Mouse (Mus musculus): ENCODE measurements around the gene Hnrnpul2.
"Not testable (repeated sequence)": the region's sequence is repeated elsewhere in the genome, so short reads cannot be mapped to it uniquely, and the experiment has no call there.

The Hnrnpul2 gene

DNA sequence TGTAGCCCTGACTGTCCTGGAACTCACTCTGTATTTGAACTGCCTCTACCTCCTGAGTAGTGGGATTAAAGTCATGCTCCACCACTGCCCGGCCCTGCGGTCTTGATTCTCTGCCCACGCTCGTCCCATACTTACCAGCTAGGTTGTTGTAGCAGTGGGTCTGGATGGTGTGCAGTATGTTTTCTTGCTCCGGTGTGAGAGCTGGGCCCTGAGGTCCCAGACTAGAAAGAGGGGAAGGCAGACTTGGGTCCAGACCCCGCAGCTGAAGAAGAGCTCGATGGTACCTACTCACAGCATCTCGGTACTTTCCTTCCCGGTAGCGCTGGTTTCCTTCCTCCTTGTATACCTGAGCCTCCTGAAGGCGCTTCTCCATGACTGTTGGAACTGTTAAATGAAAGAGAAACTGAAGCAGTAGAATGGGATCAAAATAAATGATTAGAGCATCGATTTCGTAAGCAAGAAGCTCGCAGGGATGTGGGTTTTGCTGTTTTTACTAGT lies 1.5 kb upstream of the Hnrnpul2 start:
- DNase-seq (ENCODE audit: low spot score in 2 of 2) = no peak

DNA sequence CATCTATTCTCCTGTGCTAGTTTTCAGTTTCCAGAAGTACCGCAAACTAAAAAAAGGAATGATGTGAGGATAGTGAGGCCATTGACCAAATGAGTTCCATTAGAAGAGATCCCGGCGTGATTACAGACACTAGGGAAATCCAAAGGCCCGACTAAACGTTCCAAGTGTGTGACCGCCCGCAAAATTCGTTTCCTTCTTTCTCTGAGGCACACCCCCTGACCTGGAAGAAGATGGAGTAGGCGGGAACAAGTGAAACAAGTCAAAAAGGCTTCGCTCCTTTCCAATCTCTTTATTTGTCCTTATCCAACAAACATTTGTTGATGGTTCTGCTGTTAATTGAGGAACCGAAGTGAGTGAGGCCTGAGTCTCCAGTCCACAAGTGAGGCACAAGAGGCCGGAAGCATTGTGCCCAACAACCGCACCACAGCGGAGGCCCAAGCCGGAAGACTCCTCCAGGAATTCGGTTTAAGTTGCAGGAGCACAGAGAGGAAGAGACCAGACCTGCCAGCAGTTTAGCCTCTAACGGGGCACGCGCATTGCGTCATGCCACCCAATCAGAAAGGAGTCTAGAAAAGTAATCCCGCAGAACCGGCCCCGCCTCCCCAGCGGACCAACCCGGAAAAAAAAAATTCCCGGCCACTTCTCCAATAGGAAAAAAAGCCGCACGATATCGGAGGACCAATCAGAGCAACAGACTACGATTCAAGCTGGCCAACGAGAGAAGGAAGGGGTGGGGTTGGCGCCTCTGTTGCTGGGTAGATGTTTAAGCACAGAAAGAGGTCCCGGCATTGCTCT lies 812 bp upstream of the Hnrnpul2 start, which contains the start of gene Ttc9c:
Ttc9c (minus strand) TSS at position 533 of the 795 bp plus-strand sequence.
- DNase-seq (ENCODE audit: low spot score in 2 of 2) = peak; percentile 98 to 99

DNA sequence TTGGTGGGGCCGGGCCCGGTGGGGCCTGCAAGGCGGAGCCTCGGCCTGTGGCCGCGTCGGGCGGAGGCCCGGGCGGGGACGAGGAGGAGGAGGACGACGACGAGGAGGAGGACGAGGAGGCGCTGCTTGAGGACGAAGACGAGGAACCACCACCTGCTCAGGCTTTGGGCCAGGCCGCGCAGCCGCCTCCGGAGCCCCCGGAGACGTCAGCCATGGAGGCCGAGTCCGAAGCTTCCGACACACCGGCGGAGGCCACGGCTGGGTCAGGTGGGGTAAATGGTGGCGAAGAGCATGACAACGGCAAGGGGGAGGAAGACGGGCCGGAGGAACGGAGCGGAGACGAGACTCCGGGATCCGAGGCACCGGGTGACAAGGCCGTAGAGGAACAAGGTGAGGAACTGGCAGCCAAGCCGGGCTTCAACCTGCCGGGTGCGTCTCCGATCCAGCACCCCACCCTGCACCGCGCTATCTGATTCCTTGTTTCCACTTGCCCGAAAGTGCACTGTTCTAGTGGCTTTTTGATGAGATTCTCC lies 680 bp downstream of the Hnrnpul2 start:
- no peak for DNase-seq (ENCODE audit: low spot score in 2 of 2)

DNA sequence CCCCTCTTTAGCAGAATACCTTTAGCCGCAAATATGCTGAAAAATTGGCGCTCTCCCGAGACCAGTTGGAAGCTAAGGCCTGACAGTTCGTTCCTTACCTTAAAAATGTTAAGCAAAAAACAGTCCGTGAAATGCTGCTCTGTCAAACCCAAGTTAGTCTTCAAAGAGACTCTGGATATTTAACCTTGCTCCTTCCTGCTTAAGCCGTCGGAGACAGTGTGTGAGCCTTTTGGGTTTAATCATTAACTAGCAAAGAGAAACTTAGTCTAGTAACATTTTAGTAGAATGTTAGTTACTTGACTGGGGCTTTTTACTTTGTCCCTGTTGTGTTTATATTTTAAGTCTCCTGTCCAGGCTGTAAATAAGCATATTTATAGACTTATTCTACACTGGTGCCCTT lies 1.3 kb downstream of the Hnrnpul2 start:
- DNase-seq (ENCODE audit: low spot score in 2 of 2) = no peak

DNA sequence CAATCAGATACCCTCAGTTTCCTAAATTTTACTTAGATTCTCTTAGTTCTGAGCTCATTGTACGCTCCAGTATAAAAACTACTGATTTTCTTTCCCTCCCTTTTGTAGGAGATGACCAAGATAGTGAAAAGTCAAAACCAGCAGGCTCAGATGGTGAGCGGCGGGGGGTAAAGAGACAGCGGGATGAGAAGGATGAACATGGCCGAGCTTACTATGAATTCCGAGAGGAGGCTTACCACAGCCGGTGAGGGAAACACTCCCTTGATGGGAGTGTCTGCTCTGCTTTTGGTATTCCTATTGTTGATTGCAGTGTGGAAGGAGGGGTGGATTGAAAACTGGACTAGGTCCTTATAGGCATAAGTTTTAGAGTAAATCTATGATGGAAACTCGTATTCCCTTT lies 2.9 kb downstream of the Hnrnpul2 start:
- no peak for DNase-seq (ENCODE audit: low spot score in 2 of 2)

DNA sequence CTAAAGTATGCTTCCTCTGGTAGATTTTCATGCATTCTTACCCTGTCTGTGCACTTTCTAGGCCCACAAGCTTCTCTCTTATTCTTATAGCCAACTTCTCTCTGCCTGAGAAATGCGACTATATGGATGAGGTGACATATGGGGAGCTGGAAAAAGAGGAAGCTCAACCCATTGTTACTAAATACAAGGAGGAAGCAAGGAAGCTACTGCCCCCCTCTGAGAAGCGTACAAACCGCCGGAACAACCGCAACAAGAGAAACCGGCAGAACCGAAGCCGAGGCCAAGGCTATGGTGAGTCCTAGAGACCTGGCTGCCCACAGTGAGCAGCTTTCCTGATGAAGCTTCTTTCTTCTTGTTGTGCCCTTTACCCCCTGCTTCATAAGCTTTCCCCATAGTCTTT lies 9.8 kb downstream of the Hnrnpul2 start, which contains the start of gene AC129217.1:
AC129217.1 (plus strand) TSS at position 114 of the 400 bp plus-strand sequence.
- DNase-seq (ENCODE audit: low spot score in 2 of 2) = no peak

DNA sequence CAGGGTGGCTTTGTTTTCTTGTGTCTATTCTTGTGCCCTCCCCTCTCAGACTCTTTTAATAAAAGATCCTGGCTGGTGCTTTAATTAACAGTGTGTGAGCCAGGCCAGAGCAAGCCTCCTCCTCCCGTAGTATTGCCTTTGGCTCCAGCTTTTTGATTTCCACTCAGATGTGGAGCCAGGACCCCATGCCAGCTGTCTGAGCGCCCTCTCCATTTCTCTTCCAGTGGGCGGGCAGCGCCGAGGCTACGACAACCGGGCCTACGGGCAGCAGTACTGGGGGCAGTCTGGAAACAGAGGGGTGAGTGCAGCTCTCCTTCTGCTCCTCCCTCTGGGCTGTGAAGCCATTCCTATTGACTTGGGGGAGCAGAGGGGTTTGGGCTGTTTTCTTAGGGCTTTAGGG lies 10.9 kb downstream of the Hnrnpul2 start:
- no peak for DNase-seq (ENCODE audit: low spot score in 2 of 2)

DNA sequence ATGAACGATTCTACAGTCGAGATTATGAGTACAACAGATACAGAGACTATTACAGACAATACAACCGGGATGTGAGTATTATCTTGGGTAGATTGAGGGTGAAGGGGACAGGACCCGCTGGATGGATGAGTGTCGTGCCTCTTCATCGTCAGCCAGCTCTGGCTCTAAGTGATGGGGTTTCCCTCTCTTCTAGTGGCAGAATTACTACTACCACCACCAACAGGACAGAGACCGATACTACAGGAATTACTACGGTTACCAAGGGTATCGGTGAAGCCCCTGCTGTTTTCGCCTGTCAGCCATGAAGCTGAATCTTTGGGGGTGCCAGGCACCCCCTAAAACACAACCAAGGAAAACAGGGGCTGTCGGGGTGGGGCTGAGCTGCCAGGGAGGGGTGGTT lies 11.5 kb downstream of the Hnrnpul2 start:
- no peak for DNase-seq (ENCODE audit: low spot score in 2 of 2)

DNA sequence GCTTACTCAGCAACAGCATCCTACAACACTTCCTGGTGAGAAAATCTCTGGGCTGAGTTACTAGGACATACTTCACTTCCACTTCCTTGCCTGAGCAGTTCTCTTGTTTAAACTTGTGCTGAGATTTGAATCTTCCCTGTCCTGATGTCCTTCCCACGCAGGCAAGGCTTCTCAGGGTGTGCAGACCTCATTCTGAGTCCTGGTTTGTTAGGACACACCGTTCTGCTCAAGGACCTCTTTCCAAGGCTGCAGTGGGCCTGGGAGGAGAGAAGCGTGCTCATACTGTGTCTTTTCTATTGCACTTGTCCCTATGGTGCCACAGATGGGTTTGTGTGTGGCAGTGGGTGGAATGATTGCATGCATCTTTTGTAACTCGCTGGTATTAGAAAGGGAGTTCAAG lies 13.2 kb downstream of the Hnrnpul2 start:
- DNase-seq (ENCODE audit: low spot score in 2 of 2) = no peak

DNA sequence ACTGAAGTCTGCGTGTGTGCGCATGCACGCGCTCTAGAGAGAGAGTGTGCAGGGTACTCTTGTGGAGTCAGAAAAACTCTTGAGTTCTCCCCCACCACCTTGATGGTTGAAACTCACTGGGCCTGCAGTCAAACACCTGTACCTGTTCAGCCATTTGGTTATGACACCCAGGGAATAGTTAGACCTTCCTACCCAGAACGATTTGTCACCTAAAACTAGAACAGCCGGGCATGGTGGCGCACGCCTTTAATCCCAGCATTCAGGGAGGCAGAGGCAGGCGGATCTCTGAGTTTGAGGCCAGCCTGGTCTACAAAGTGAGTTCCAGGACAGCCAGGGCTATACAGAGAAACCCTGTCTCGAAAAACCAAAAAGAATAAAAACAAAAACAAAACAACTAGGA lies 16.5 kb downstream of the Hnrnpul2 start:
- DNase-seq (ENCODE audit: low spot score in 2 of 2) = not testable (repeated sequence)

DNA sequence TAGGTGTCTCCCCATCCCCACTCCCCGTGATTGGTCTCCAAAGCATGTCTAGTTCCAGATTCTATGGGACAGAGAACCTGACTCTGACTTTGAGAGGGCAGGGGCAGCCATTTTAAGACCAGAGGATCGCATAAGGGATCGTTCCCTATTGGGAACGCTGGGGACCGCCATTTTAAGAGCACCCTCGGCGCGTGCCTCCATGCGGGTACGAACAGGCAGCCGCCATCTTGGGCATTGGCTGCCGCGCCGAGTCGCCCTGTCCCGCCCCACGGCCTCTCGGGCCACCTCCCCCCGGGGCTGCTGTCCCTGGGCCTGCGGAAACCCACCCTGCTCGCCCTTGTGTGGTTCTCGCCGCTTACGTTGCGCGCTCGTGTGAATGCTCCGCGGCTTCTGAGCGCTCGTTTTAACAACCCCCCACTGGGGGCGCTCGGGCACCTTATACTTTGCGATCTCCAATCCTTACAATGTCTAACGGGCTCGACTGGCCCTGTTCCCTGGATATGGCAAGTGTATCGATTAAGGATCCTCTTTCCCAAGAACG lies 17.5 kb downstream of the Hnrnpul2 start, which contains the start of gene Bscl2:
Bscl2 (plus strand) TSS at position 217 of the 541 bp plus-strand sequence.
- DNase-seq (ENCODE audit: low spot score in 2 of 2) = peak; percentile 83 to 86

DNA sequence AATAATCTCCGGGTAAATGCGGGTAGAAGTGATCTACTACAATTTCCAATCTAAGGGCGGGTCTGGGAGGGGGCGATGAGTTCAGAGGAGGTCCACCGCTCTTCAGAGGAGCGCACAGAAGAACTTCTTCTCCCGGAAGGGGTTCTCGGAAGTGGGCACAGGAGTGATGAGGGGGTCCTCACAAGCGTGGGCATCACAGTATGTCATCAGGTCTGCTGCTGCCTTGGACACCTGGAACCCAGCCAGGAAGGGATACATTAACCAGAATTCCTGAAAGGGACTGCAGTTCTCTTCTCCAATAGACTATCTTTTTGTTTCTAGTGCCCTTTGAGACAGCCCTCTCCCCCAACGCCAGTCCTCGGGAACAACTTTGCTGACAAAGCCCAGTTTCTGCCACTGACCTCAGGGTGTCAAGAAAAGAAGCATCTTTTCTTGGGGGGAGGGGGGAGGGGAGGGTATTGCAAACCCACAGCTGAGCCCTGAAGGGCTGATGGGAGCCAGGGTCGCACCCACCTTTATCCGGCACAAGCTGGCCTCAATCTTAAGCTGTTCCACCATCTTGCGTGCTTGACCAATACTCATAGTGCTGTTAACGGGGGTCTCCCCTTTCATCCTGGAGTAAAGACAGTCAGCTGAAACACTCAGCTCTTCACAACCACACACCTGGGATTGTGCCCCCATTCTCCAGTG lies 18.4 kb downstream of the Hnrnpul2 start:
- no peak for DNase-seq (ENCODE audit: low spot score in 2 of 2)

DNA sequence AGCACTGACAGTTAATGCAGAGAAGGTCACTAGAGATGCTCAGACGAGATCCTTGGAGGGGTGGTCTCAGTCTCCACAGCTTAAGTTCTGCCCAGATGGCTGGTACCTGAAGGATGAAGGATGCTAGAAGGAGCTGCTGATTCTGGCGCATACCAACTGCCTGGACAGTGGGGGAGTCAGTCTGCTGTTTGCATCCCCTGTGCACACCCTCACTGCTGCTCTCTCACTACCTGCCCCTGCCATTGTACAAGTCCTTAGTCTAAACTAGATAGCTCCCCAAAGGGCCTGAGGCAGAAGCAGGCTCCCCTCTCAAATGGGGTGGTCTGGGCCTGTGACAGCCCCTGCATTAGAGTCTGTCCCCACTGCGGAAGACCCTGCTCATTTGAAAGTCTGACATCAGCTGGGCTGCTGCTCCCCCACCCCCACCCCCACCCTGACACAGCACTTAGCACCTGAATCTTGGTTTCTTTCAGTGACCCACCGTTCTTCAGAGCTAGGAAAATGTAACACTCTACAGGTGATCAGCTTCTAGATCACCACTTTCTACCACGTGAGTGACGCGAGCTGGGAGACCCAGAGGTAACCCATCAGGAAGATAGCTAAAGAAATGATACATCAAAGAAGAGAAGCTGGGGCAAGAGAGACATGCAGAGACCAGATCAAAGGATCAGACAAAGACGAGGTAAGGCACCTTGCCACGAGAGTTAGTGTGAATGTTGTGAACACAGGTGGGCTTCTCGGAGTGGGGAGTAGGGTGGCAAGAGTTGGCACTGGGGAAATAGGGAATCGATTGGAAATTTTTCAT lies 19.5 kb downstream of the Hnrnpul2 start, which contains the start of gene Gng3:
Gng3 (minus strand) TSS at position 92 of the 805 bp plus-strand sequence.
- no peak for DNase-seq (ENCODE audit: low spot score in 2 of 2)

DNA sequence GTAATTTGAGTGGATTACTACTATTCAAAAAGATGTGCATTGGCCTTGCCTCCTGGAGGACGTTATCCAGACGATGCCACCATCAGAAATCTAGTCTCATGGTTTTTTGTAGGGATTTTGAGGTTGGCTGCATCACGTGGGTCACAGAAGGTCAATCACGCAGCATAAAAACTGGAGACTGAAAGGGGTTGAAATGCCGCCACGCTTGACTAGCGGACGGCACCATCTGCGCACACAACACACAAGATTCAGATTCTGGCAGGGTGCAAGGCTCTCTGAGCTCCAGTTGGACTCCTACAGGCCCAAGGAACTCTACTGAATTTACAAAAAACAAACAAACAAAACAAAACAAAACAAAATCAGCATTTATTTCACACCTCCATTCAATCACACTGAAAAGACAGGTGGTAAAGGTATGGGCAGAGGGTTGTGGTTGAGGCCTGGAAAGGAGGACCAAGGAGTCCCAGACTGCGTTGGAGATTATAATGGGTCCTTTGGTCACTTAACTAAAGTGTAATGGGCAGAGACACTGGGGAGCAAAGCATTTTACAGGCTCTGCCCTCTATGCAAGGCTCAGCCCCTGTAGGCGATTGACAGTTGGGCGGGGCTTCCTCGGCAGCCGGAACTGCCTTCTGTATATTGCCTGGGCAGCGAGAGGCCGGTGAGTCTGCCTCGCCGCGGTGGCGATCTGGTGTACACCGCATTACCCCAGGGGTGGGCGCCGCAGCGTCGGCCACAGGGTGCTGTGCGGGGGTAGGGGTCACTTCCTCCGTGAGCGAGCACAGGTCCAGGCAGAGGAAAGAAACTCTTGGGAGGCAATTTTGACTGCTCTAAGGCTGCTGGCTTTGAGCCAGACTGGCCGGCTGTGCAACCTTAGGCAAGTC lies 20.3 kb downstream of the Hnrnpul2 start:
- DNase-seq (ENCODE audit: low spot score in 2 of 2) = peak; percentile 74 to 79

DNA sequence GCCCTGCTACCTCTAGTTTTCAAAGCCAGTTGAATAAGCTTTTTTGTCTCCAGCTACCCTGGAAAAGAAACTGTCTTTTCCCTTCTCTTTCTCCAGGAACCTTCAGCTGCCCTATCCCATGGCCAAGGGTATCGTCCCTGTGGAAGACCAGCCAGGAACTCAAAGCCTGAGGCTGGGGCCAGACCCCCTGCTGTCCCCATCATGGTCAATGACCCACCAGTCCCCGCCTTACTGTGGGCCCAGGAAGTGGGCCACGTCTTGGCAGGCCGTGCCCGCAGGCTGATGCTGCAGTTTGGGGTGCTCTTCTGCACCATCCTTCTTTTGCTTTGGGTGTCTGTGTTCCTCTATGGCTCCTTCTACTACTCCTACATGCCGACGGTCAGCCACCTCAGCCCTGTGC lies 21.2 kb downstream of the Hnrnpul2 start:
- no peak for DNase-seq (ENCODE audit: low spot score in 2 of 2)

DNA sequence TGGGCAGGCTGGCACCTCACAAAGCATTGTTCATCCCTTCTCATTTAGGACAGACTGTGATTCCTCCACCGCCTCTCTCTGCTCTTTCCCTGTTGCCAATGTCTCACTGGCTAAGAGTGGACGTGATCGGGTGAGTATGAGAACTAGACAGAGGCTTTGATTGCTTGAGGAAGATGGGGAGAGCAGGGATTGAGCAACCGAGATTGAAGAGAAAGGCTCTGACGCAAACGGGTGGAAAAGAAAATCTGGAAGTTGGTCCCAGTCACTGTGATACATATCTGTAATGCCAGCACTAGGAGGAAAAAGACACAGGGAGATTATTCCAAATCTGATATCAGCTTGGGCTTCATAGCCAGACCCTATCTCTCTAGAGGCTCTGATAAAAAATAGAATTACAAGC lies 23.2 kb downstream of the Hnrnpul2 start:
- no peak for DNase-seq (ENCODE audit: low spot score in 2 of 2)

DNA sequence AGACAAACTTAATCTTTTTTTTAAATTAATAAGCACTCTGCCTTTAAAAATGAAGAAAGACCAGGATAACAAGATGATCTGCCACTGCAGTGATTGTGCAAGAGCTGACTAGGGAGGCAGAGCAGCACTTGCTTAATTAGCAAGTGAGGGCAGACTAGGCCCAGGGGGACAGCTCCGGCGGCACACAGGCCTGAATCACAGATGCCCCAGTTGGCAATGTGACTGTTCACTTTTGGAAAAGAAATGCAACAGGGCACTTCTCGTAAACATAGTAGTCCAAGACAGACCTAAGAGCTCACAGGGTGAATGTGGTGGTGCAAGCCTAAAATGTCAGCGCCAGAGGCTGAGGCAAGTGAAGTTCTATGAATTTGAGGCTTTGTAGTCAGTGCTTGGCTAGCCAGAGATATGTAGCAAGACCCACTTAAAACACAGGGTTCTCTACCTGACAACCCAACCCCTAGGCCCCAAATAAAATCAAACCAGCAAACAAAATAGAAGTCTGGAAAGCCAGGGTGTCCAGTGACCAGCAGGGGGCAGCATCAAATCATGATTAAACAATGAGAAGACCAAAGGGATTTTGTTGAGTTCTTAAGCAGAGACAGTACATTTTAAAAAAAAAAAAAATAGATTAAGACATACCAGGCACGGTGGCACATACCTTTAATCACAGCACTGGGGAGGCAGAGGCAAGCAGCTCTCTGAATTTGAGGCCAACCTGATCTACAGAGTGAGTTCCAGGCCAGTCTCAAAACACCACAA lies 24.7 kb downstream of the Hnrnpul2 start:
- peak in 1 of 2 experiments; percentile 70 for DNase-seq (ENCODE audit: low spot score in 2 of 2)

DNA sequence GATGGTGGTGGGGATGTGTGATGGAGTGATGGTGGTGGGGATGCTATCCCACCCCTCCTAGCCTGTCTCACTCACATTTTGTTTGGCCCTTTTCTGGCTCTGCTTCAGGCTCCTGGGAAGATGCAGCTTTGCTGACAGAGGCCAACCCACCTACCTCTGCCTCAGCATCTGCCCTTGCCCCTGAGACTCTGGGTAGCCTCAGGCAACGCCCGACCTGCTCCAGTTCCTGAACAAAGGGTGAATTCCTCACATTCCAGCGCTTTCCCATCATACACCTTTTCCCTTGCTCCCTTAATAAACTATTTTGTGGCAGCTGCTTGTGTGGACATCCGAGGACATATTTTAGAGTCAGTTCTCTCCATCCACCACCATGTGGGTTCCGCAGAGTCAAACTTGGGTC lies 28.5 kb downstream of the Hnrnpul2 start:
- no peak for DNase-seq (ENCODE audit: low spot score in 2 of 2)

DNA sequence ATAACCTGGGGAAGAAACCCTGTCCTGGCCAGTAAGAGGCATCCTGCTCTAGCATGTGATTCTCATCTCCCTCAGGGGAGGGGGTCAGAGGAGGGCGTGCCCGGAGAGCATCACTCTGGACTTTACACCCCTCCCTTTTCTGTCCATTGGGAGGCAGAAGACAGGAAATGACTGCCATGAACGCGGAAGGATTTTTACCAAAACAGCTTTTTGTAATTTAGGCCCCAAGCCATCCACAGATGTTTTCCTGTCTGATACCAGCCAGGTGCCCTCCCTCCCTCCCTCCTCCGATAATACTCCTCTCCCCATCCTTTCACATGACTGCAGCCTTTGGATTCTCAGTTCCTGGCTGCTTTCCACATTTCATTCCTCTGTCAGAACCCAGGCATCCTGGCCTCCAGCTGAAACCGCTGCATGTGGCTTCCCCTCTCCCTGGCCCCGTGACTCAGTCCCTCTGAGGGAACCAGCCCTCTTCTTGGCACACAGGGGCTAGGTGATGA lies 30.6 kb downstream of the Hnrnpul2 start, which contains the start of gene Lrrn4cl:
Lrrn4cl (plus strand) TSS at position 367 of the 500 bp plus-strand sequence.
- DNase-seq (ENCODE audit: low spot score in 2 of 2) = peak; percentile 68 to 76
